Mouse (Mus musculus) monocyte, adult 5-6 weeks (primary cell): Measurements from ENCODE around the gene Mcm10. TPM values are rescaled to one million over a fixed set of nuclear protein-coding genes. Genes with fewer than 3 reads are reported as not detected.
A peak's percentile ranks its signal among the peaks of the same experiment; 100 is the strongest.
"Not testable (repeated sequence)": the region's sequence is repeated elsewhere in the genome, so short reads cannot be mapped to it uniquely, and the experiment has no call there.

Experiments used
- ATAC-seq: fragments of 153-309, 156-312 bp; replicated peaks from 2 replicates; pipeline ENCODE4 v1.8.0; 2017; ENCODE audit warnings: mild to moderate bottlenecking; ENCODE audit not compliant: low TSS enrichment, insufficient number of reproducible peaks, severe bottlenecking, poor library complexity, low FRiP score
- total RNA-seq: library from RNA; stranded (forward); fragments of 200-1000, 200-491, 200-594 nt; gene quantifications from 3 replicates; pipeline ENCODE4 v1.2.3, GENCODE M21; 2017

The Mcm10 gene
- total RNA-seq, 1 experiment from 2014 or later = 2.6 TPM

DNA sequence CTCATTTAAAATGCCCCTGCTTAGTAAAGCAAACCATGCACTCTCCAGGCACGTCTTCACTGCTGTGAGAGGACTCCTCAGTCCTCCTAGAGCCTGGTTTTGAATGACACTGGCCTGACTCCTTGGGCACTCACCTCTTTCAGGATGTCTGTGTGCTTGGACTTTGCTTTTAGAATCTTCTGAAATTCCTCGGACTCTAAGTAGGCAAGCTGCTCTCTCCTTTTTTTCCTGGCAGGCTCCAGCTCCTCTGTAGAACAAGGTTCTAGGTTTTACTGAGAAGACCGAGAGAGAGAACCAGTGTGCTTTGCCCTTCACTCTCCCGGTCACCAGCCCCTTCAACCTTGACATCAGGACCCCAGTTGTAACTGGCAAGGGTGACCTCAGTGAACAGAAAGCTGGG, 18.2 kb downstream of the Mcm10 start:
- no peak for ATAC-seq

DNA sequence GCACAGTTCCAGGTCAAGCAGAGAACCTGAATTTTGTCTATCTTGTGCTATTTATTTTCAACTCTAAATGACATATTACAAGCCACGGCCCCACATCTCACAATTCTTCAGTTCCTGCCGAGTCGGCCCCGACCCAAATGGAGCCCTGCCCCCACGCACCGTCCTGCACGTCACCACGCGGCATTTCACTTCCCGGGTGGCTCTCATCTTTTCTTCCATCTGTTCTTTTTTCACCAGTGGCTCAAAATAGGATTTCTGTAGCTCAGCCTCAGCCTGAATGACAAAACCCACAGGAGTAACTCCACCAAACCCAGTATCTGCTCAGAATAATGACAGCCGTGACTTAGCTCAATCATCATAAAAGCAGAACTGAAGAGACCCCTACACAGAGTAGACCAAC, 19.0 kb downstream of the Mcm10 start:
- ATAC-seq = no peak

DNA sequence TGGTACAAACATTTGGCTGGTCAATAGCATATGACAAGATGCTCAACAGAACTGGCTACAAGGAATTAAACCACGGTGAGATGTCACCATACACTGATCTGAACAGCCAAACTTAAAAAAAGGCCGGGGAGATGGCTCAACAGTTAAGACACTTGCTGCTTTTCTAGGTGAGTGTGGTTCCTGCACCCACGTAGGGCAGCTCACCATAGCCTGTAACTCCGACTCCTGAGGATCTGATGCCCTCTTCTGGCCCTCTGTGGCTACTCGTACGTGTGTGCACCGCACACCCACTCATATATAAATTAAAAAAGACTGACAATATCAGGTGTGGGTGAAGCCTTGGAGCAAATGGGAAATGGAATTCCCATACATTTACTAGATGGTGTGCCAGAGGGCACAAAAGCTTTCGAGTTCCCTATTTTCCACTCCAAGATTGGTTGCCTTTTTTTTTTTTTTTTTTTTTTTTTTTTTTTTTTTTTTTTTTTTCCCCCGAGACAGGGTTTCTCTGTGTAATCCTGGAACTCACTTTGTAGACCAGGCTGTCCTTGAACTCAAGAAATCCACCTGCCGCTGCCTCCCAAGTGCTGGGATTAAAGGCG, 23.7 kb downstream of the Mcm10 start:
- 0 out of 2 replicates have a peak, but pooled peaks have one; percentile 40 for ATAC-seq

DNA sequence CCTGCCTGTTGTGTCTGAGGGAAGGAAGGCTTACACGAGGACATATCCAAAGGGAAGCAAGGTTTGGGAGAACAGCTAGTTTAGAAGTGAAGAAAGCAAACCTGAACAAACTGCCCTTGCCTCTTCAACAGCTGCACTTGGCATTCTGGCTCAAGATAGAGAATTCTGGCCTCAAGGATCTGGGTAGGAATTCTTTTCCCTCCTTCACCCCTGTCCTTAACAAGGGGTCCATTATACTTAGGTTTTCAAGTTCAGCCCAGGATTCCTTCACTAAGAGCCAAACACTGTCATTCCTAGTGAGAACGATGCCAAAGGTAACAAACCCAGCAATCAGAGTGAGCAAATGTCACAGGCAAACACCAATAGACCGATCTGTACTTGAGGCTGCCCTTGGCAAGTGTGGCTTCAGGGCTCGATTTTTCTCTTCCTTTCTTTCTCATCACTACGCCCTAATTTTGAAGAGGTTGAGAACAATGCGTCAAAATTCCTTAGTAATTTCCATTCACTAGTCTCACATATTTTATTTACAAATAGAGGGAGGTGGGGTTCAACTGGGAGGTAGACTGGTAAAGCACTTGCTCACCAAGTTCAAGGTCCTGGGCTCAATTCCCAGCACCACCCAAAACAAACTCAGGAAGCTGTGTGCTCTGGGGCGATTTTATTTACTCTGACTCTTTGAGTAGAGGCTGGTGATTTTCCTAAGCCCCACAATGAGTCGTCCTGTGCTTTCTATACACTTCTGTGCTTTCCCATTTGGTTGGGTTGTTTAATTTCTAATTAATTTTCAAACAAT, 25.0 kb downstream of the Mcm10 start:
- ATAC-seq = no peak

DNA sequence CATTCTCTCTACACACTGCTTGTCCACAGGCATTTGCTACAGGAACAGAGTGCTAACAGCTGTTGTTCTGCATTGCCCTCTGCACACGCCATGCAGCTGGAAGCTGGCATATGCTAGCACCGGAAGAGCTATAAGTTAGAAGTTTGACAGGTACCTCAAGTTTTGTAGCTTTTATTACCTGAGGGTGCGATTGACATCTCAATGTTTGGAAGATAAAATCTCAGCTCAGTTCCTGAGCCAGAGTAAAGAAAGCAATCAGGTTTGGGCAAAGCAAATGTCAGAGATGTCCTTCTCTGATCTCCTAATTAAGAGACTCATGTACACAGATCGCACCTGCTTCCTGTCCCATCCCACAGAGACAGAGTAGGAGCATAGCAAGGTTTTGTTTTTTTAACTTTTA, 25.8 kb downstream of the Mcm10 start:
- no peak for ATAC-seq

DNA sequence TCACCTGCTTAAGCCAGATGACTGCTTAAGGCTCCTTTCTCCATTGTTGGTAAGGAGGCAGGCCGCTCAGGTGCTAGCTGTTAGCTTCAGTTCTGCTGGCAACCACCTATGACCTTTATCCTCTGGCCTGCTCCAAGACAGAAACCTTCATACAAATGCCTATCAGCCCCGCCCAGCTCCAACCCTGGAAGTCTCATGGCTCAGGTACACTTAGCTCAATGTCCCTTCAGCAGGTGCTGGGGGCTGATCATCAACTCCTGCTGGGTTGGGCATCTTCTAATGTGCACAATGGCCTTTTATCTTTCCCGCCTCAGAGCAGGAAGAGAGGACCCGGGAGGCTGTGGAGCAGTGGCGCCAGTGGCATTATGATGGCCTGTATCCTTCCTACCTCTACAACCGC, 27.6 kb downstream of the Mcm10 start:
- ATAC-seq = no peak

DNA sequence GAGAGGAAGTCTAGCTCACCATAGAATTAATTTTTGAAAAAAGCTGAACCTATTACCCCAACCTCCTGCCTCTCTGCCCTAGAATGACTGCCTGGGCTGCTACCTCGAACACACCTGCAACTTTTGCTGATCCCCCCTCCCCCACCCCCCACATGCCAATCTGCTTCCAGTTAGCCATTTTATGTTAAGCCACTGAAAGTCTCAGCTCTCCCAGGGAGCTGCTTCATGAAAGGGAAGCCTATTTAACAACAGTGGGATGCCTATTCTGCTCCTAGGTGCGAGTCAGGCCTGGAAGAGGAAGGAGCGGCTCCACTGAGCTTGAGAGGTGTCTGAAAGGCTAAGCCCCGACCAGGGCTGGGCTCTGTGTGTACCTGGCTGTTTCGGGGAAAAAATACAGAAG, 28.6 kb downstream of the Mcm10 start:
- no peak for ATAC-seq

DNA sequence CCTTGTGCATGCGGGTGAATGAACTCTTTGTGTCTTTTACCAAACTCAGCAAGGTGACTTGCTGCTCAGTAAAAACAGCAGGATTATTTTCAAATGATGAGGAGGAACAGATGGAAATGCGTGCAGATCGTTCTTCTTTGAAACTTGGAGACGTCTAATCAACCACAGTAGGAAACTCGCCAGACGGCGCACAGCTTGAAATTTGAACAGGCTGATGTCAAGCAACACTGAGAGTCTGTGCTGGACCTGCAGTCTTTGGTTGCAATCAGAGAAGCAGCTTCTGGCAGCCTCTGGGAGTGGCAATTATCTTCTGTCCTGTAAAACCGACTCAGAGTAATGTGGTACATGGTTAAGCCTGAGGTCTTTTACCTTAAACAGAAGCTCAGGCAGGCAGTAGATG, 34.5 kb downstream of the Mcm10 start:
- no peak for ATAC-seq

DNA sequence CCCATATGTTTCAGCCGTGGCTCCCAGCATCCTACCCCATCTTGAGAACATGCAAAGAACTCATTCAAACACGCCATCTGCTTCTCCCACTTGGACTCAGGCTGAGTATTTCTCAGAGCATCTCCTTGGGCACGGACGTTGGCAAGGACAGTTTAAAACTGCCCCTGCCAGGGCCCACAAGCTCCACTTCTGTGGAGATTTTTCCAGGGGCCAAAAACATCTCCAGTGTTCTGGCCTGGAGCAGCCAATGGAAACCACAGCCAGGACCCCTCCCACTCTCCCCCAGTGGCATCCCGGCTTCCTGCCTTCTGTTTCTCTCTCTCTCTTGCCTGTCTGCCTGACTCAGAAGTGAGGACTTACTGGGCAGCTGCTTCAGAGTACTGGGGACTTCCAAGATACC, 36.8 kb downstream of the Mcm10 start, which contains the start of gene Ucma:
Gene Ucma (plus strand): TSS at position 316 of the 400 bp plus-strand sequence.
- no peak for ATAC-seq

DNA sequence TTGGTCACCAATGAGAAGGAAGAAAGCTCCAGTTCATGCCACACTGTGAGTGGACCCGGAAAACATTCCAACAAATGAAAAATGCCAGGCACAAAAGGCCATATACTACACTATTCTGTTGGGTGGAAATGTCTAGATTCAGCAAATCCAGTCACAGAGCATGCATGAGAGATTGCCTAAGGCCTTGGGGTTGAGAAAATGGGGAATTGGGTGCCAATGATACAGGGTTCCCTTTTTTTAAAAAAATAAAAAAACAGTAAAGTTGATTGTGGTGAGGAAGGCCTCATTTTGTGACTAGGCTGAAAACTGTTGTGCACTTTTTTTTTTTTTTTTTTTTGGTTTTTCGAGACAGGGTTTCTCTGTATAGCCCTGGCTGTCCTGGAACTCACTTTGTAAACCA, 43.5 kb downstream of the Mcm10 start:
- ATAC-seq = no peak; the same call in 1 of the 2 replicates

DNA sequence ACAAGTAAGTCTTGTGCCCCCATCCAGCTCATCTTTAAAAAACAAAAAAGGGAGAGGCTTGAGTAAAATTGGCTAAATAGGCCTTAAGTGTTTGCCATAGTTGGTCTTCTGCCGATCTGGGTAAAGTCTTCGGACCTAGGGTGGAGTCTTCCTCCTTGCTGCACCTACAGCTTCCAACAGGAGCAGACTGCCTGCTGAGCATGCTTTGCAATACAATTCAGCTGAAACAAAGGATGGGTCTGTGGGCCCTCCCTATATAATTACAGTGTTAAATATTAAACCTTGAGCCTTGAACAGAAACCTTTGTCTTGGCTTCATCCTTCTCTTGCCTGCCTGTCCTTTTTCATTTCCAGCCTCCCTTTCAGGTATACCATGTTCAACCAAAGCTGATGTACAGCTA, 44.8 kb downstream of the Mcm10 start:
- no peak for ATAC-seq

DNA sequence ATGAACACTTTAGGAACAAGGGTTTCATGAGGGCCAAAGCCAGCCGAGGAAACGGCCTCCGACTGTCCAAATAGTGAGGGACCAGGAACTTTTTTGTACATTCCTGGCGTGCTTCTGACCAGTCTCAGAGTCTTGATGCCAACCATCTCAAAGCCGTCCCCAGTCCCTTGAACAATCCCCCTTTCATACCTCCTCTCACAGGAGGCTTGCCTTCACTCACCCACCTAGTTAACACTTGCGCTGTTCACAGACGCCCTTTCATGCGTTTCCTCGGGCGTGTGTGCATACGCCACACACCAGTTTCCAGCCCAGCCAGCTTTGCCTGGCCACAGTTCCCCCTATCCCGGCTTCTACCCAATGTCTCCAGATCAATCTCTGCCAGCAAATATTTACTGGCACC, 54.6 kb downstream of the Mcm10 start:
- ATAC-seq = no peak

DNA sequence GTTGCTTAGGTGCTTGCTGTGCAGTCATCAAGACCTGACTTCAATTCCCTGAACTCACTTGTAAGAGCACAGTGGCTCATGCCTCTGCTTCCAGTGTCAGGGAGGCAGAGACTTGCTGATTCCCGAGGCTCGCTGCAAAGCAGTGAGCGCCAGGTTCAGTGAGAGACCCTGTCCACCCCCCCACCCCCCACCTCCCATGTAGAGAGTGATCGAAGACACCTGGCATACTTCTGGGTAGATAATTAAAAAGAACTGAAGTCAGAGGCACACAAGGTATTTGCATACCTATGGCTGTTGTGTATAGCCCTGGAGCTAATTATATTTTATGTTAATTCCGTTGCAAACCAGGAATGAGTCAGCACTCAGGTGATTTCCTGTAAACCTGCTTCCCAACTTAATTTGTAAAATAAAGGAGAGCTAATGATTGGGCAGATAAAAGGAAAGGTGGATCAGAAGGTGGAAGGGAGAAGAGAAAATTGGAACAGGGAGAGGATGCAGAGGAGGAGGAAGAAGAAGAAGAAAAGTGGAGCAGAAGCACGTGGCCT, 58.3 kb downstream of the Mcm10 start:
- ATAC-seq = no peak

DNA sequence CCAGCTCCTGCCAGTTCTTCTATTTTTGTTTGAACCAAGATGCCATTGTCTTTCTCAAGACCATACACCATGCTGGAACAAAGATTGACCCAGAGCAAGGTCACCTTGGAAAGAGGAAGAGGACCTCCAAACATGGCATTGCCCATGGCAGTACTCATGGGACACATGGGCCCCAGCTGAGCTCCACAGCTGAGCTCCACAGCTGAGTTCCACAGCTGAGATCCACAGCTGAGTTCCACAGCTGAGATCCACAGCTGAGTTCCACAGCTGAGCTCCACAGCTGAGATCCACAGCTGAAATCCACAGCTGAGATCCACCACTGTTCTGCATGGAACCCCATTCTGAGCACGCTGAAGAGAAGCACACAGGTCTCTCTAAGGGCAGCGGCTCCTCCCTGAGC, 61.6 kb downstream of the Mcm10 start:
- no peak for ATAC-seq

DNA sequence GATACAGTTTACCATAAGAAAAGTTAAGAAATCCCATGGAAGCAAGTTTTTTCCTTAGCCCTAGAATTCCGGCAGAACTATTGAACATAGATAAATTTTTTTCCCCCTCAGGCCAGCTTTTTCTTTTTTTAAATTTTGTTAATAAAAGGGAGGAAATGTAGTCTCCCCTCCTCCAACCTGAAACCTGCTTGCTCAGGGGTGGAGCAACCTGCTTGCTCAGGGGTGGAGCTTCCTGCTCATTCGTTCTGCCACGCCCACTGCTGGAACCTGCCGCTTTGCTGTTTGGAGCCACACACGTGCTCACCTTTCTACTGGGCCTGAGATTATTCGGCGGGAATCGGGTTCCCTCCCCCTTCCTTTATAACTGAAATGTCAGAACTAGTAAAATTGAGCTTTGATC, 62.9 kb downstream of the Mcm10 start:
- not testable (repeated sequence) for ATAC-seq

DNA sequence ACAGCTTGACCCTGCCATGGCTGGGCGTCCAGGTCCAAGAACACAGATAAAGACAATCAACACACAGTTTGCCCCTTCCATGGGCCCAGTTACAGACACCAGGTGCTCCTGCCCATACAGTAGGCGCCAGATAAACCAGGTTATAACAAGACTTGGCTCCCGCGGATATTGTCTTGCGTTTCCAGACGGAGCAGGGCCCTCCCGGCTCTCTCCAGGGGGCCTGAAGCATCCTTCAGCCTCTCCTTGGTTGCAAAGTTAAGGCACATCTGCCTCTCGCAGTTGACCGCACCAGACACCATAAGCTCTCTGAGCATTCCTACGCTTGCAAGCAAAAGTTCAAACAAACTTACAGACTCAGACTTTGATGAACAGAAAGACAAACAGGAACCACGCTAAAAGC, 71.7 kb downstream of the Mcm10 start:
- ATAC-seq = no peak
